Mouse (Mus musculus) B cell, adult 62 days (primary cell): ENCODE data around the gene Gm20838. TPM values are rescaled to one million over a fixed set of nuclear protein-coding genes. Genes with fewer than 3 reads are reported as not detected.

Experiments used
- total RNA-seq: library from RNA; stranded (reverse); gene quantifications from 4 replicates; pipeline ENCODE4 v1.2.4, GENCODE M21; 2023

Gene Gm20838
- not detected in 4 replicates for total RNA-seq

GRCm38 (mm10) chrY:33543064-33543463 is at the start of gene Gm20838:
Gene Gm20838, minus strand, starts transcription at chrY:33543164.

